Mouse (Mus musculus): ENCODE results near the gene Rps11.
A peak's percentile ranks its signal among the peaks of the same experiment; 100 is the strongest.
"Not testable (repeated sequence)": the region's sequence is repeated elsewhere in the genome, so short reads cannot be mapped to it uniquely, and the experiment has no call there.

The Rps11 gene

DNA sequence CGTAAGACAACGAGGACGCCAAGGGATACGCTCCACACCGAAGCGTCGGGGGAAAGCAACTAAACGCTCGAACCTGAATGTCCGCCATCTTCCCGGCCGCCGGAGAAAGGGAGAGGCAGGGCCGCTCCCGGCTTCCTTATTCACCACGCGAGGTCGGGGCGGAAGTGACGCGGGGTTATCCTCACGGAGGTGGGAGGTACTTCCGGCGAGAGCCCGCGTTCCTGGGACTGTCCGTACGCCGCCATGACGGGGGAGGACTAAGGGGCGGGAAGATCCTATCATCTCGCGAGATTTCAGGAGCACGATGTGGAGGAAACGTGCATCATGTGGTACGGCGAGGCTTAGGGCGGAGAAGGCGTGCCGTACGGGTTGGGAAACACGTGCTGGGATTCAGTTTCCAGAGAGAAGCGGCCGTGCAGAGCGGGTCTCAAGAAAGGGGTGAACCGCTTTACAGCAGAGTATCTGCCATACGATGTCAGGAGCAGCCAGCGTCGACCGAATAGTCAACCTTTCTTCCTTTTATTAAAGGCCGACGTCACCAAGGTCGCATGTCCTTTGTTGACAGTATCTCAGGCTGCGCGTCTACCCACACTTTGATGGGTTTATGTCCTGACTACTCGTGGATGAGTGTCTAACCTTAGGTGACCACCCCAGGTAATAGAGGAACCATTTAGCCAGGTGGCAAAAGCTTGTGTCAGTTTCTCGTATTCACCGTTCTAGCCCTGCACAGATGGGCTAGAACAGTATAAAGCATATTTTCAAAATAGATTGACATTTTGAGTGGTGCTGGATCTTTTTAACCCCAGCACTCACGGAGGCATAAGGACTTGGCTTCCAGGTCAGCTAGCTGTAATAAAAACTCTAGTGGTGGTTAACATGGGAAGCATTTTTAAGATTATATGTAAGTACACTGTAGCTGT, at the start of gene Rps11:
Gene Rps11, minus strand, starts transcription at position 216 of the 920 bp plus-strand sequence.
- peak; percentile 99 for DNase-seq (ENCODE audit: extremely low spot score, low read depth, low spot score)

DNA sequence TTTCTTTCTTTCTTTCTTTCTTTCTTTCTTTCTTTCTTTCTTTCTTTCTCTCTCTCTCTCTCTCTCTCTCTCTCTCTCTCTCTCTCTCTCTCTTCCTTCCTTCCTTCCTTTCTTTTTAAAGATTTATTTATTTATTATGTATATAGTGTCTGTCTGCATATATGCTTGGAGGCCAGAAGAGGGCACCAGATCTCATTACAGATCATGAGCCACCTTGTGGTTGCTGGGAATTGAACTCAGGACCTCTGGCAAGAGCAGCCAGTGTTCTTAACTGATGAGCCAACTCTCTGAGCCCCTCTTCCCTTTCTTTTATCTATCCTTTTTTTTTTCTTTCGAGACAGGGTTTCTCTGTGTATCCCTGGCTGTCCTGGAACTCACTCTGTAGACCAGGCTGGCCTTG, 49.5 kb upstream of the Rps11 start:
- DNase-seq (ENCODE audit: extremely low spot score, low read depth, low spot score): not testable (repeated sequence)

DNA sequence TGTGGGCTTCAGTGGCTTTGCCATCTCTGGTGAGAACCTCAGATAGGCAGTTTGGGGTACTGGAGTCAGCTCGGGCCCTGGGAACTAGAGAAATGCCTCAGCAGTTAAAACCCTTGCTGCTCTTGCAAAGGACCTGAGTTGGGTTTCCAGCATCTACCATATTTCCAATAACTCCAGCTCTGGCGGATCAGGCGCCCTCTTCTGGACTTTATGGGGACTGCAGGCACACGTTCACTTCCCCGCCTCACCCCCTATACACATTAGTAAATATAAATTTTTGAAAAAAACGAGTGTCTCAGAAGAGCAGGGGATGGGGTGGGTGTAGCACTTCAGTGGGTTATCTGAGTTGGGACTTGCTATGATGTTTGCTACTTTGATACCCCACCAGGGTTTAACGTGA, 48.7 kb upstream of the Rps11 start:
- DNase-seq (ENCODE audit: extremely low spot score, low read depth, low spot score): no peak

DNA sequence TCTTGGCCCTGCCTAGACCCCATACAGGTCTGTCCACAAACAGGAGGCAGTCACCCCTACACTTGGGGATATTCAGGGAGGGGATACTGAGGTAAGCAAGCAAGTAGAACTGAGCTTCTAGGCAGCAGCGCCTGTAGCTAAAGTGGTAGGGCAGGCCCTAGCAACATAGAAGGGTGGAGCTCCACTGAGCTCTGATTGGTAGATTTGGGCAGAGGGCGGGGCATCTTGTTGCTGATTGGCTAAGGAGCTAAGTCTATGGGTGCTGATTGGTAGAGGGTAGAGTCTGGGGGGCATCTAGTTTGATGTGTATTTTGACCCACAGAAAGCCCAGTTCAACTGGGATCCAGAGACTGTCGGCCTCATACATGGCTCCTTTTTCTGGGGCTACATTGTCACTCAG, 45.3 kb upstream of the Rps11 start:
- no peak for DNase-seq (ENCODE audit: extremely low spot score, low read depth, low spot score)

DNA sequence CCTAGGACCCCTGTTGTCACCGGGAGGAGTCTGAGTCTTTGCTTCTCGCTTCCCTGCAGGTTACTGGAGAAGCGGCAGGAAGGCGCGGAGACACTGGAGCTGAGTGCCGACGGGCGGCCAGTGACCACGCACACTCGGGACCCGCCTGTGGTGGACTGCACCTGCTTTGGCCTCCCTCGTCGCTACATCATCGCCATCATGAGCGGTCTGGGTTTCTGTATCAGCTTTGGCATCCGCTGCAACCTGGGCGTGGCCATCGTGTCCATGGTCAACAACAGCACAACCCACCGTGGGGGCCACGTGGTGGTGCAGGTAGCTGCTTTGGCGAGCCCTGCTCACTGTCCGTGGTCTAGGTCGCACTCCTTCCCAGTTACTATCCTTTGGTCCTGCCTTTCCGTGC, 44.4 kb upstream of the Rps11 start:
- DNase-seq (ENCODE audit: extremely low spot score, low read depth, low spot score): no peak

DNA sequence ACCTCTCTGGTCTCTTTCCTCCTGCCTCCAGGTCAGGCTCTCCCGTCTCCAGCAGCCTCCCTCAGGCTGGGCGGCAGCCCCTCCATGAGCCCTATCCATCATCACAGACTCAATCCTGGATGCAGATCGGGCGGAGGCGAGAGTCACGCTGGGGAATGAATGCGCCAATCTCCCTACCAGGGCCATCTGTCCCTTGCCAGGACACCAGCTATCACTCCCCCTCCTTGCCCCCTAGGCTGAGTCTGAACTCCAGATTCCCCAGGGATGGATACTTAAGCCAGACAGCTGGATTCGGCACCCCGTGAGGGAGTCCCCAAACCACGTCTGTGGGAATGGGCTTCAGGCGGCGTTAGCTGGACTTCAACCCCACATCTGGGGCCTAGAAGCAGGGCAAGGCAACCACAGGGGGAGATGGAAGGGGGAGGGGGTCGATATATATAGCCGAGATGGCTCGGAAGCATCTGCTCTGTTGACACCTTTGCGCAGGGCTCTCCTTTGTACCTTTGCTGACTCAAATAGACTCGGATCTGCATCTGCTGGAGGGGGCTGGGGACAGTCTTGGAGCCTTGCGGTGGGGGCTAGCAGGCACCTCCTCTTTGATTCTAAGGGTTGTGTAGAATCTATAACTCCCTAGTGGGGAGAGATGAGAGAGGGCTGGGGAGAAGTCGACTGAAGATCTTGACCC, 43.7 kb upstream of the Rps11 start:
- no peak for DNase-seq (ENCODE audit: extremely low spot score, low read depth, low spot score)

DNA sequence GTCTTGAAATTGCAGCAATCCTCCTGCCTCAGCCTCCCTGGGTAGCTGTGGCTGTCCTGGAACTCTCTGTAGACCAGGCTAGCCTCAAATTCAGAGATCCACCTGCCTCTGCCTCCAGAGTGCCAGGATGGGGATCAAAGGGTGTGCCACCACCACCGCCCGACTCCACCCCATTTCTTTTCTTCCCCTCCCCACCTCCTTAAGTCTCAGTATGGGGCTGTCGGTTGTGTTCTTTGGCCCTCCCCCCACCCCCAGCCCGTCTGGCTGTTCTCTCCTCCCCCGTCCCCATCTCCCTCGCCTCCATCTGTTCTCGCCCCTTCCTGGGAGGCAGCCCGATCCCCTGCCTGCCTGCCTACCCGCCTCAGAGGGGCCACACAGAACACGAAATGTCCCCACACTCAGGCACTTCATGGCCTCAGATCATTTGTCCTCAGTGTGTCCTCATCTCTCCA, 42.7 kb upstream of the Rps11 start:
- DNase-seq (ENCODE audit: extremely low spot score, low read depth, low spot score): no peak

DNA sequence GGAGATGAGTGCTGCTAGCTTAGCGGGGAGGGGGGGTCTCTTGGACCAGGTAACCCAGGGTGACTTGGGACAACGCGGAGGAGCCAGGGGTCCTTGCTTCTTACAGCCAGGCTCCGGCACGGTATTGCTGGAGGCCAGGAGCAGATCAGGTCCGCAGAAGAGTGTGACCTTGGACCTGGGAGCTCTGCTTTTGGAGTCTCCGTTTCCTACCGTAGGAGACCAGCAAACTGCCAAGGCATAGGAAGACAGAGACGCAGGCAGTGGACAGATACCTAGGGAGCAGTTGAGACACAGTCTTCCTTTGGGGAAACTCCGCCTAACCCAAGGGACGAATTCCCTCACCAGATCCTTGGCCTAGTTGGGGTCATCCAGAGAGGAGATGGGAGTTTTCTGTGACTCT, 41.5 kb upstream of the Rps11 start:
- DNase-seq (ENCODE audit: extremely low spot score, low read depth, low spot score): no peak

DNA sequence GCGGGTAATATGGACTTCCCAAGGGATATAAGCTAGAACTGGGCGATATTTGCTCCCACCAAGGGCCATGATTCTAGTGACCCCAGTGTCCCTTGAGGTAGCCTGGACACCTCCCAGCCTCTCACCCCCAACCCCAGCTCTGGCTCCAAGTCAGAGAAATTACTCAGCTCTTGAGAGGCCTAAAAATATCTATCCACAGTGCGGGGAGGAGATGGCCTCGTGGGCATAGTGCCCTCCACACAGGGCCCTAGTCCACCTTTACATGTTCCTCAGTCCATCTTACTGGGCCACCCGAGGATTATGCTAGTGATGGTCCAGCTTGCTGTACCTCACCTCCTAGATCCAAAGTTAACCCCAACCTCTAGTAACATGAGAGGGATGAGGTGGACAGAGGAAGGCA, 40.6 kb upstream of the Rps11 start:
- no peak for DNase-seq (ENCODE audit: extremely low spot score, low read depth, low spot score)

DNA sequence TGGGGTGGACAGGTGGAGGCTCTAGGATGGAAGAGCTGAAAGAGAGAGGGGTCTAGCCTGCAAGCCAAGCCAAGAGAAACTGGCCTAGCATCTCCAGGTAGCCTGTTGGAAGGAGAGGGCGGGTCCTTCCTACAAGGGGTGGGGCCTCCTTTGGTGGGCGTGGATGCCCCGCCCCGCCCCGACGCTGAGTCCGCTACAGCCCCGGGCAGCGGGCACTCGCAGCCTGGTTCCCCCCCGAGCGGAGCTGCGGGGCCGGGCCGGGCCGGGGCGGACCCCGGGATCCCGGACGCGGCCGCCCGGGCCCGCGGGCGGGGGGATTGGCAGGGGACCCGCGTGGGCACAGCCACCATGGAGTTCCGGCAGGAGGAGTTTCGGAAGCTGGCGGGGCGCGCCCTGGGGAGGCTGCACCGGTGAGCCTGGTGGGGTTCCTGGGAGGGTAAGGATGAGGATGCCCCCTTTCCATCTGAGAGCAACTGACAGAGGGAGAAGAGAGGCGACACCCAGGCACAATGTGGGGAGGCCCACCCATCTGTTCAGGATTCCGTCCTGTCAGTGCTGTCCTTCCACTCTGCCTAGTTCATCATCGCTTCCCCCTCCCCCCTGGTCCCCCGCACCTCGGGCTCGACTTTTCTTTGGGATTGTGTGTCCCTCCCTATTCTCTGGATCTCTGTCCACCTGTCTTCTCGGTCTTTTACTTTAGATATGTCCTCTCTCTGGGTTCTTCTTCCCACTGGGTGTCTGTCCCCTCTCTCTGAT, 39.7 kb upstream of the Rps11 start, which contains the start of gene Slc17a7:
Gene Slc17a7, plus strand, starts transcription at position 215 of the 756 bp plus-strand sequence.
- no peak for DNase-seq (ENCODE audit: extremely low spot score, low read depth, low spot score)

DNA sequence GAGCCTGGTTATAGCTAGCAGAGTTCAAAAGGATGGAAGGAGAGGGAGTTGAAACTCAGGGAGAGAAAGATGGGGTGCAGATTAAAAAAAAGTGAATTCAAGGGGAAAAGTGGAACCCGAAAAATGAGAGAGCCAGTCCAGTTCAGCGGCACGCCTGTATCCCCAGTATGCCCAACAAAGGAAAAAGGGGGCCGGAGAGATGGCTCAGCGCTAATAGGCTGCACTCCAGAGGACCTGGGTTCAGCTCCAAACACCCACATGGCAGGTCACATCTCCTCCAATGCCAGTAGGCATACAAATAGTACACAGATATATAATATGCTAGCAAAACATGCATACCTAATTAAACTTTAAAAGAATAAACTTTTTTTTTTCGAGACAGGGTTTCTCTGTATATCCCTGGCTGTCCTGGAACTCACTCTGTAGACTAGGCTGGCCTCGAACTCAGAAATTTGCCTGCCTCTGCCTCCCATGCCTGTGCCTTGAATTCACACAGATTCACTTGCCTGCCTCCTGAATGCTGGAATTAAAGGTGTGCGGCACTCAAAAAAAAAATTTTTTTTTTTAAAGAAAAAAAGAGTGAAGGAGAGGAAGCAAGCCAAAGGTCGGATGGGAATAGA, 38.9 kb upstream of the Rps11 start:
- no peak for DNase-seq (ENCODE audit: extremely low spot score, low read depth, low spot score)

DNA sequence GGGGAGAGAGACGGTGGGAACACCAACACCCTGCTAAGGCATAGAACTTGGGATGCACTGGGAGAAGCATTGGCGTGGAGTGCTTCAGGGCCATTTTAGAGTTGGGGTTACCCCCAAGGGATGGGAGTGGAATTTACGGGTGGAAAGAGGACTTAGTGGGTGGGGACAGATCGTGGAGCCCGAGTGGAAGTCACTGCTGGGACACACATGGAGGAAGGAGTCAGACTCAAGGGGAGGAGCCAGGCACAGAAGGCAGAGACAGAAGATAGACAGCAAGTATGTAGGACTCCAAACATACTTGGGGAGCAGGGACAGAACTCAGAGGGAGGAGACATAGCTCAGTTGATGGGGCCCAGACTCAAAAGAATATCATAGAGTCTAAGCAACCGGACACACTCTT, 38.3 kb upstream of the Rps11 start:
- DNase-seq (ENCODE audit: extremely low spot score, low read depth, low spot score): no peak

DNA sequence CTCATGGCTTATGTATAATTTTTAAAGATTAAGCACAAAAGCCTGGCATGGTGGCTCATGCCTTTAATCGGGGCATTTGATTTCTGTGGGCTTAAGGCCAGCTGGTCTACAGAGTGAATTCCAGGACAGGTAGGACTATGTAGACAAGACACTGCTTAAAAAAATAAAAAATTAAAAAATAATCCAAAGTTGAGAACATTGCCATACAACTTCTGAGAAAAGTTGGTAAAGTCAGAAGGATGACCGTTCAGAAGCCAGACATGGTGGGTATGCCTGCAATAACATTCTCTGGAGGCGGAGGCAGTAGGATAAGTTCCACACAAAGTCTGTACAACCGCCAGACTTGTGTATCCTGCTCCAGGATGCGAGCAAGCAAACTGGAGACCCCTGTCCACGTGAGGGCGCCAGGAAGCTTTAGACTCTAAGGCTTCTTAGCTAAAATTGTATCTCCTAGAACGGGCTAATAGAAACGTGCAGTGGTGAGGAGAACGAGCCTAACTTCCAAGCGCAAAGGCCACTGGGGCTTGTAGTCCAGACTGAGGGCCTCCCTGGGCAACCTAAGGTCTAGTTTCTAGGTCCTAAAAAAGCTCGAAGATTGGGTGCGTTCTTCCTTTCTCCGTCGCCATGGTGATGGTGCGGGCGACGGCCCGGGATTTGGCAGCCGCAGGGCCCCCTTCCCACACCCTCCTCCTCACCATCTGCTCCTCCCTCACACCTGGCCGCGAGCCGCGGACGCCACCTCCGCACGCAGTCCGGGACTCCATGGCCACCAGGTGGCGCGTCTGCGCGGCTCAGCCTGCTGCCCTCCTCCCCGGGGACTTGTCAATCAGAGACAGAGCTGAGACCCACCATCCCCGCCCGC, 37.6 kb upstream of the Rps11 start:
- peak; percentile 75 for DNase-seq (ENCODE audit: extremely low spot score, low read depth, low spot score)

DNA sequence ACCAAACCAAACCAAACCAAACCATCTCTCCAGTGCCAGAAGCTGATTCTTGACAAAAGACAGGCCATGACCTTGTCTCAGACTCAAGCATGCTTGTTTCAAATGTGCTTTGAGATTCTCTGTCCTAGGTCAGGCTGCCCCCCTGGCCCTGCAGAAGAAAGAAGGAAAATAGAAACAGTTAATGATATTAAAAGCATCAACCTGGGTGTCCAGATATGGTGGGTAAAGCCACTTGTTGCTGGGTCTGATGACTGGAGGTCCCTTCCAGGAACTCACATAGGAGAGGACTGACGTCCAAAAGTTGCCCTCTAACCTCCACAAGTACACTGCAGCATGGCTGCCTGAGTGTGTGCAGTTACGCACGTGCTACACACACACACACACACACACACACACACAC, 36.6 kb upstream of the Rps11 start:
- no peak for DNase-seq (ENCODE audit: extremely low spot score, low read depth, low spot score)

DNA sequence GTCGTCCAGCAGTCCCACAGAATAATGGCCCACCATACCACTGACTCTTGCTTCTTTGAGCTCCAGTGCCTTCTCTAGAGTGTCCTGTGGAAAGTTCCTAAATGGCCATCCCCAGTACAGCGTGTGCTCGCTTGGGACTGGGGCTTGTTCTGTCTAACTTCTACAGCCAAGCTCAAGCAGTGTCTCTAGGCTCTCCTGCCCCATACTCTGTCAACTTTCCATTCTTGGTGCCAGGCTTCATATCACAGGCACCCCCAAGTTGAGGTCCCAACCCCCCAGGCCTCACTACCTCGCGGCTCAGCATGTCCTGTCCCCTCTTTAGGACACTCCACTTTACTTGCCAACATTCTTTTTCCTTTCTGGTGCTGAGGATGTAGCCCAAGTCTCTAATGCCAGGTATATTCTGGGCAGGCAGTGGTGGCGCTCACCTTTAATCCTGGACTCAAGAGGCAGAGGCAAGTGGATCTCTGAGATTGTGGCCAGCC, 36.1 kb upstream of the Rps11 start:
- DNase-seq (ENCODE audit: extremely low spot score, low read depth, low spot score): no peak

DNA sequence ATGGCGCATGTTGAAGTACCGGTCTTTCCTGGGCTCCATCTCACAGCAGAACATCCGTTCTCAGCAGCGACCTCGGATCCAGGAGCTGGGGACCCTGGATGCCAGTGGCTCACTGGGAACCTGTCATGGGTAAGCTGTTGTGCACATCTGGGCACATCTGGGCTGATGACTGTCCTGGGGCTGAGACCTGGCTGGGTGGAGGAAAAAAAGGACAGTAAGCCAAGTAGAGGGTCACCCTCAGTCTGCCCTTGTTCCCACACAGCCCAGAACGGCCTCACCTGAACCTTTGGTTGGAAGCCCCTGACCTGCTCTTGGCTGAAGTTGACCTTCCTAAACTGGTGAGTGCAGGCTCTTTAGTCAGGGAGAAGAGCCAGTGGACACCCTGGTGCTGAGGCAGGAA, 34.8 kb upstream of the Rps11 start:
- no peak for DNase-seq (ENCODE audit: extremely low spot score, low read depth, low spot score)

DNA sequence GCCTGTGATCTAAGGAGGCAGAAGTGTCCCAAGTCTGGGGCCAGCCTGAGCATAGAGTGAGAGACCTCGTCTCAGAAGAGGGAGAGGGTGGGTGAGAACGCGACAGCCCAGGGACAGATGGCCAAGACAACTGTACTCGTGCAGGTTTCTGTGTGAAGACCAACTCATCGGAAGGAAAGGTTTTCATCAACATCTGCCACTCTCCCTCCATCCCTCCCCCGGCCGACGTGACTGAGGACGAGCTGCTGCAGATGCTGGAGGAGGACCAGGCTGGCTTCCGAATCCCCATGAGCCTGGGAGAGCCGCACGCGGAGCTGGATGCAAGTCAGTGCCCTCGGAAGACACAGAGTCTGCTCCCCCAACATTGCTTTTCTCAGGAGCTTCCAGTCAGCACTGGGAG, 33.2 kb upstream of the Rps11 start:
- DNase-seq (ENCODE audit: extremely low spot score, low read depth, low spot score): no peak

DNA sequence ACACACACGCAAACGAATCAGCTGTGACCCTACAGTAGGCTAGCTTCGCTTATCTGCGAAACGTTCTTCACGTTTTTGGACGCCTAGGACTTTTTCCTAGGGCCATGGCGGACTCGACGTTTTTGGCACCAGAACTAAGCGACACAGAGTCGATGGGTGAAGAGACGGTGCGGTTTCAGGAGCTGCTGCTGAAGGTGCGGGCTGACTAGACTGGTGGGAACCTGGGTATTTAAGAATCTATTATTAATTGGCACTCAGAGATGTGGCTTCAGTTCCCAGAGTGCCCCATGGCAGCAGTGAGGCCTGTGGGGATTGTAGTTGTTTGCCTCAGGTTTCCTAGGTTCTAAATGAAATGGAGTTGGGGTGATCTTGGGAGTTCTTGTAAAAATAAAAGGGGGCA, 32.0 kb upstream of the Rps11 start:
- DNase-seq (ENCODE audit: extremely low spot score, low read depth, low spot score): no peak

DNA sequence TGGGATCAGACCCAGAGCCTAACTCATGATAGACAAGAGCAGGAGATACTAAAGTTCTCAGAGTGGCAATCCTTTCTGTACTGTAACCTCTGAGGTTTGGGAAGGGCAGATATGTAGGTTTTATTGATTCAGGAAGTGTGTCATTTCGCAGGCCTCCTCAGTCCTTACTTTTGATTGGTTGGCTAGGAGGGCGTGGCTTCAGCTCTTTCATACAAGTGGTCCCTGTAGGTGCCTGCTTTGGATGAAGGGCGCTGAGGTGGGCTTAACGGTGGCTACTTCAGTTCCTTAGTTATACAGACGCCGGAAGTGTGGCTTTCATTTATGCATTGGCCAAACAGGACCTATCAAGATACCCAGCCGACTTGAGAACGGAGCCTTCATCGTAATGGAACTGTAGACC, 31.4 kb upstream of the Rps11 start:
- DNase-seq (ENCODE audit: extremely low spot score, low read depth, low spot score): no peak

DNA sequence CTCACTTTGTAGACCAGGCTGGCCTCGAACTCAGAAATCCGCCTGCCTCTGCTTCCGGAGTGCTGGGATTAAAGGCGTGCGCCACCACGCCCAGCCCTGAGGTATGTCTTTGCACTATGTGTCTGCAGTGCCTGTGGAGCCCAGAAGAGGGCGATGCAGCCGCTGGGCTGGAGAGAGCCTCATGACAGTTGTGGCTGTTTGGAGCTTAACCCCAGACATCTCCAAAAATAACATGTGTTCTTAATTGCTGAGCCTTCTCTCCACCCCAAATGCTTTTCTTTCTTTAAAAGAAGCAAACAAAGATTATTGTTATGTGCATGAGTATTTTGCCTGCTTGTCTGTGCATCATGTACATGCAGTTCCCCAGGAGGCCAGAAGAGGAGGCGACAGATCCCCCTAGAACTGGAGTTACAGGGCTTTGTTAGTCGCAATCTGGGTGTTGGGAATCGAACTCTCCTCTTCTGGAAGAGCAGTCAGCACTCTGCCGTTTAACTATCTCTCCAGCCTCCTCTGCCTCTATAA, 30.8 kb upstream of the Rps11 start:
- no peak for DNase-seq (ENCODE audit: extremely low spot score, low read depth, low spot score)

Data from hindlimb bud, embryonic 11.5 days (tissue).